Mouse (Mus musculus): Measurements from ENCODE around the gene Ifi206. TPM values are rescaled to one million over a fixed set of nuclear protein-coding genes. Genes with fewer than 3 reads are reported as not detected.

The Ifi206 gene
- polyA plus RNA-seq, 1 experiment from 2014 or later: 0.15 TPM

GRCm38 (mm10) chr1:173451665-173452064 is 39.2 kb downstream of the Ifi206 start:
- WGBS: 90% methylated on average over 5 of the region's 5 CpGs
- H3K9me3 ChIP-seq (ENCODE audit: control insufficient read depth, low read length): no peaks in the 10 kb centered on the region
- no peaks in the 10 kb centered on the region for H3K27me3 ChIP-seq (replicated peaks; ENCODE audit: control insufficient read depth, insufficient read depth, low read length)
- no peak overlapping the region for H3K9ac ChIP-seq (ENCODE audit: low read depth, low read length)
- H3K27ac ChIP-seq (ENCODE audit: low read depth, low read length): no peak overlapping the region
- no peak for ATAC-seq
- no peaks in the 10 kb centered on the region for H3K4me1 ChIP-seq (ENCODE audit: control insufficient read depth, insufficient read depth, low read depth, low read length)
- H3K4me2 ChIP-seq (ENCODE audit: low read length): no peak overlapping the region
- no peak overlapping the region for H3K4me3 ChIP-seq (ENCODE audit: low read length)
- H3K36me3 ChIP-seq (ENCODE audit: control insufficient read depth, insufficient read depth, low read length): no peaks in the 10 kb centered on the region

- no peak for ATAC-seq
- Histone ChIP-seq H3K4me1 (ENCODE audit: control insufficient read depth, insufficient read depth, low read depth, low read length) (no peaks in the 10 kb centered on the region), H3K9ac (ENCODE audit: low read depth, low read length) (no peak overlapping the region), H3K9me3 (ENCODE audit: control insufficient read depth, low read length) (no peaks in the 10 kb centered on the region), H3K4me3 (ENCODE audit: low read length) (no peak overlapping the region), H3K4me2 (ENCODE audit: low read length) (no peak overlapping the region), H3K27ac (ENCODE audit: low read depth, low read length) (no peak overlapping the region), H3K36me3 (ENCODE audit: control insufficient read depth, insufficient read depth, low read length) (no peaks in the 10 kb centered on the region), H3K27me3 (replicated peaks; ENCODE audit: control insufficient read depth, insufficient read depth, low read length) (no peaks in the 10 kb centered on the region)
- 82% methylated on average over 4 of the region's 4 CpGs for WGBS
Measured at GRCm38 (mm10) chr1:173450621-173451020, 40.2 kb downstream of the Ifi206 start.

- no peak overlapping the region for H3K27ac ChIP-seq (ENCODE audit: low read depth, low read length)
- 75% methylated on average over 4 of the region's 4 CpGs for WGBS
Measured at GRCm38 (mm10) chr1:173447067-173447466, 43.8 kb downstream of the Ifi206 start.

GRCm38 (mm10) chr1:173443061-173443460 is 47.8 kb downstream of the Ifi206 start:
- H3K27ac ChIP-seq (ENCODE audit: low read depth, low read length): no peak overlapping the region
- H3K27me3 ChIP-seq (replicated peaks; ENCODE audit: control insufficient read depth, insufficient read depth, low read length): no peaks in the 10 kb centered on the region
- no peaks in the 10 kb centered on the region for H3K9me3 ChIP-seq (ENCODE audit: control insufficient read depth, low read length)
- no peak overlapping the region for H3K4me3 ChIP-seq (ENCODE audit: low read length)
- no peak overlapping the region for H3K4me2 ChIP-seq (ENCODE audit: low read length)
- 92% methylated on average over 1 of the region's 1 CpGs for WGBS
- ATAC-seq: no peak
- H3K9ac ChIP-seq (ENCODE audit: low read depth, low read length): no peak overlapping the region
- H3K4me1 ChIP-seq (ENCODE audit: control insufficient read depth, insufficient read depth, low read depth, low read length): no peaks in the 10 kb centered on the region
- H3K36me3 ChIP-seq (ENCODE audit: control insufficient read depth, insufficient read depth, low read length): no peaks in the 10 kb centered on the region

More at GRCm38 (mm10) chr1:173447067-173447466, 43.8 kb downstream of the Ifi206 start:
- no peaks in the 10 kb centered on the region for H3K36me3 ChIP-seq (ENCODE audit: control insufficient read depth, insufficient read depth, low read length)
- H3K4me2 ChIP-seq (ENCODE audit: low read length): no peak overlapping the region
- ATAC-seq: no peak
- H3K9ac ChIP-seq (ENCODE audit: low read depth, low read length): no peak overlapping the region
- no peaks in the 10 kb centered on the region for H3K9me3 ChIP-seq (ENCODE audit: control insufficient read depth, low read length)
- no peak overlapping the region for H3K4me3 ChIP-seq (ENCODE audit: low read length)
- no peaks in the 10 kb centered on the region for H3K4me1 ChIP-seq (ENCODE audit: control insufficient read depth, insufficient read depth, low read depth, low read length)
- H3K27me3 ChIP-seq (replicated peaks; ENCODE audit: control insufficient read depth, insufficient read depth, low read length): no peaks in the 10 kb centered on the region

GRCm38 (mm10) chr1:173441210-173441609 is 49.6 kb downstream of the Ifi206 start:
- Histone ChIP-seq H3K36me3 (ENCODE audit: control insufficient read depth, insufficient read depth, low read length) (no peaks in the 10 kb centered on the region), H3K4me3 (ENCODE audit: low read length) (no peak overlapping the region), H3K4me1 (ENCODE audit: control insufficient read depth, insufficient read depth, low read depth, low read length) (no peaks in the 10 kb centered on the region), H3K27me3 (replicated peaks; ENCODE audit: control insufficient read depth, insufficient read depth, low read length) (no peaks in the 10 kb centered on the region), H3K9me3 (ENCODE audit: control insufficient read depth, low read length) (no peaks in the 10 kb centered on the region), H3K4me2 (ENCODE audit: low read length) (no peak overlapping the region), H3K27ac (ENCODE audit: low read depth, low read length) (no peak overlapping the region), H3K9ac (ENCODE audit: low read depth, low read length) (no peak overlapping the region)
- 76% methylated on average over 4 of the region's 4 CpGs for WGBS
- ATAC-seq: no peak

GRCm38 (mm10) chr1:173440681-173441080 is 50.2 kb downstream of the Ifi206 start:
- no peaks in the 10 kb centered on the region for H3K27me3 ChIP-seq (replicated peaks; ENCODE audit: control insufficient read depth, insufficient read depth, low read length)
- no peak overlapping the region for H3K27ac ChIP-seq (ENCODE audit: low read depth, low read length)
- H3K4me3 ChIP-seq (ENCODE audit: low read length): no peak overlapping the region
- H3K4me2 ChIP-seq (ENCODE audit: low read length): no peak overlapping the region
- no peak for ATAC-seq
- 81% methylated on average over 1 of the region's 1 CpGs for WGBS
- H3K9me3 ChIP-seq (ENCODE audit: control insufficient read depth, low read length): no peaks in the 10 kb centered on the region
- H3K4me1 ChIP-seq (ENCODE audit: control insufficient read depth, insufficient read depth, low read depth, low read length): no peaks in the 10 kb centered on the region
- H3K36me3 ChIP-seq (ENCODE audit: control insufficient read depth, insufficient read depth, low read length): no peaks in the 10 kb centered on the region
- no peak overlapping the region for H3K9ac ChIP-seq (ENCODE audit: low read depth, low read length)

- H3K9ac ChIP-seq (ENCODE audit: low read depth, low read length): no peak overlapping the region
- no peaks in the 10 kb centered on the region for H3K4me1 ChIP-seq (ENCODE audit: control insufficient read depth, insufficient read depth, low read depth, low read length)
- H3K4me3 ChIP-seq (ENCODE audit: low read length): no peak overlapping the region
- no peak for ATAC-seq
- 89% methylated on average over 6 of the region's 6 CpGs for WGBS
- H3K27ac ChIP-seq (ENCODE audit: low read depth, low read length): no peak overlapping the region
- H3K27me3 ChIP-seq (replicated peaks; ENCODE audit: control insufficient read depth, insufficient read depth, low read length): no peaks in the 10 kb centered on the region
- H3K4me2 ChIP-seq (ENCODE audit: low read length): no peak overlapping the region
- H3K9me3 ChIP-seq (ENCODE audit: control insufficient read depth, low read length): no peaks in the 10 kb centered on the region
- no peaks in the 10 kb centered on the region for H3K36me3 ChIP-seq (ENCODE audit: control insufficient read depth, insufficient read depth, low read length)
Measured at GRCm38 (mm10) chr1:173437161-173437953, 53.5 kb downstream of the Ifi206 start.

- Histone ChIP-seq H3K9ac (ENCODE audit: low read depth, low read length) (no peak overlapping the region), H3K27ac (ENCODE audit: low read depth, low read length) (no peak overlapping the region), H3K36me3 (ENCODE audit: control insufficient read depth, insufficient read depth, low read length) (no peaks in the 10 kb centered on the region), H3K4me2 (ENCODE audit: low read length) (no peak overlapping the region), H3K9me3 (ENCODE audit: control insufficient read depth, low read length) (no peaks in the 10 kb centered on the region), H3K4me3 (ENCODE audit: low read length) (no peak overlapping the region), H3K4me1 (ENCODE audit: control insufficient read depth, insufficient read depth, low read depth, low read length) (no peaks in the 10 kb centered on the region), H3K27me3 (replicated peaks; ENCODE audit: control insufficient read depth, insufficient read depth, low read length) (no peaks in the 10 kb centered on the region)
- ATAC-seq: no peak
- 91% methylated on average over 2 of the region's 2 CpGs for WGBS
Measured at GRCm38 (mm10) chr1:173432411-173432810, 58.4 kb downstream of the Ifi206 start.

- 88% methylated on average over 5 of the region's 5 CpGs for WGBS
- Histone ChIP-seq H3K27ac (ENCODE audit: low read depth, low read length) (no peak overlapping the region), H3K9me3 (ENCODE audit: control insufficient read depth, low read length) (no peaks in the 10 kb centered on the region), H3K4me1 (ENCODE audit: control insufficient read depth, insufficient read depth, low read depth, low read length) (no peaks in the 10 kb centered on the region), H3K9ac (ENCODE audit: low read depth, low read length) (no peak overlapping the region), H3K36me3 (ENCODE audit: control insufficient read depth, insufficient read depth, low read length) (no peaks in the 10 kb centered on the region), H3K27me3 (replicated peaks; ENCODE audit: control insufficient read depth, insufficient read depth, low read length) (no peaks in the 10 kb centered on the region), H3K4me2 (ENCODE audit: low read length) (no peak overlapping the region), H3K4me3 (ENCODE audit: low read length) (no peak overlapping the region)
- ATAC-seq: no peak
Measured at GRCm38 (mm10) chr1:173429995-173430699, 60.7 kb downstream of the Ifi206 start.
